Mouse (Mus musculus): ENCODE data around the gene Qpct.

GRCm38 (mm10) chr17:79093286-79093975, 41.7 kb downstream of the Qpct start:
- TF ChIP-seq CTCF (IDR thresholded peaks at IDR 0.05; ENCODE audit: insufficient read depth, low read depth, low read length) = no peak
- TF ChIP-seq POLR2A (IDR thresholded peaks at IDR 0.05; ENCODE audit: insufficient read depth, low read depth, low read length) = no peak
